Mouse (Mus musculus) frontal cortex, adult 2 months (tissue): ENCODE data around the gene Xndc1. TPM values are rescaled to one million over a fixed set of nuclear protein-coding genes. Genes with fewer than 3 reads are reported as not detected.

ENCODE experiments used
- DNase-seq, 2 experiments: peaks; one replicate each; pipeline ENCODE4 v3.0.0; 2022; ENCODE audit warnings: low spot score in 1 of 2; ENCODE audit errors: extremely low spot score in 1 of 2
- polyA plus RNA-seq: library from polyadenylated mRNA; depleted of rRNA; stranded (reverse); fragments of >200 nt; gene quantifications from 2 replicates; pipeline ENCODE4 v1.2.3, GENCODE M21; 2012; rRNA removed

Xndc1 gene
- polyA plus RNA-seq, 1 experiment = 42.7 TPM

- DNase-seq = no peak
Observed at GRCm38 (mm10) chr7:102120326-102120725, 55.0 kb downstream of the Xndc1 start.

- no peak for DNase-seq
Observed at GRCm38 (mm10) chr7:102132395-102132794, 67.1 kb downstream of the Xndc1 start.

Other genes with a start within 250 kb of the Xndc1 start
- not detected in 2 replicates for gene Phox2a, start 247.2 kb upstream of the Xndc1 start, polyA plus RNA-seq
- gene Inppl1, start 227.3 kb upstream of the Xndc1 start, polyA plus RNA-seq = 34.3 and 38.8 TPM in 2 replicates
- gene Folr2, start 208.3 kb upstream of the Xndc1 start, polyA plus RNA-seq = 1.2 and 2.3 TPM in 2 replicates
- 60.4 and 69.4 TPM in 2 replicates for gene Anapc15, start 201.8 kb upstream of the Xndc1 start, polyA plus RNA-seq
- gene Folr1, start 194.7 kb upstream of the Xndc1 start, polyA plus RNA-seq = 1.1 and 2.1 TPM in 2 replicates
- gene Lamtor1, start 159.6 kb upstream of the Xndc1 start, polyA plus RNA-seq = 186 and 205 TPM in 2 replicates
- 0.27 and 0.28 TPM in 2 replicates for gene Tomt, start 159.2 kb upstream of the Xndc1 start, polyA plus RNA-seq
- gene Lrrc51, start 131.6 kb upstream of the Xndc1 start, polyA plus RNA-seq = 12.3 and 12.8 TPM in 2 replicates
- 65.6 and 68.8 TPM in 2 replicates for gene Numa1, start 131.4 kb upstream of the Xndc1 start, polyA plus RNA-seq
- gene Il18bp, start 46.8 kb upstream of the Xndc1 start, polyA plus RNA-seq = 14.1 and 14.4 TPM in 2 replicates
- gene Rnf121, start within 50 bp of the Xndc1 start, polyA plus RNA-seq = 56.4 and 67.1 TPM in 2 replicates
- gene Xntrpc, start 202 bp downstream of the Xndc1 start, polyA plus RNA-seq = 3.9 and 4.3 TPM in 2 replicates
- gene Trpc2, start 17.6 kb downstream of the Xndc1 start, polyA plus RNA-seq = 1.8 and 2.0 TPM in 2 replicates
- 0.12 and 0.13 TPM in 2 replicates for gene Art1, start 36.2 kb downstream of the Xndc1 start, polyA plus RNA-seq
- gene Art5, start 44.0 kb downstream of the Xndc1 start, polyA plus RNA-seq = 0.34 and 0.50 TPM in 2 replicates
- gene Chrna10, start 51.3 kb downstream of the Xndc1 start, polyA plus RNA-seq = 8.6 and 10.8 TPM in 2 replicates
- 18.8 and 19.7 TPM in 2 replicates for gene Nup98, start 144.7 kb downstream of the Xndc1 start, polyA plus RNA-seq
- 26.0 and 27.4 TPM in 2 replicates for gene Pgap2, start 144.7 kb downstream of the Xndc1 start, polyA plus RNA-seq
- 35.8 and 41.8 TPM in 2 replicates for gene Rhog, start 190.5 kb downstream of the Xndc1 start, polyA plus RNA-seq
- gene Stim1, start 202.3 kb downstream of the Xndc1 start, polyA plus RNA-seq = 78.3 and 82.5 TPM in 2 replicates